Mouse (Mus musculus) kidney, adult 2 months (tissue): Measurements from ENCODE around the gene Rab22a.

Experiments used
- CTCF ChIP-seq: fragments of 200-500 bp; conservative IDR thresholded peaks from 2 replicates; pipeline ENCODE4 v1.5.1; 2011; ENCODE audit warnings: low read depth, mild to moderate bottlenecking, control low read depth, low read length, moderate library complexity, mixed read lengths; ENCODE audit not compliant: insufficient read depth, insufficient read length
- POLR2A ChIP-seq: fragments of 200-500 bp; IDR thresholded peaks from one replicate; pipeline ENCODE4 v1.6.1; 2011; ENCODE audit warnings: low read depth, low read length, control low read depth

- TF ChIP-seq POLR2A (no peak), CTCF (no peak)
These were observed 1.8 kb upstream of the Rab22a start for GRCm38 (mm10) chr2:173657736-173658135.
